Mouse (Mus musculus): ENCODE results near the gene 1700017B05Rik. TPM values are rescaled to one million over a fixed set of nuclear protein-coding genes. Genes with fewer than 3 reads are reported as not detected.

The 1700017B05Rik gene
- total RNA-seq, 1 experiment = 35.6 TPM

DNA sequence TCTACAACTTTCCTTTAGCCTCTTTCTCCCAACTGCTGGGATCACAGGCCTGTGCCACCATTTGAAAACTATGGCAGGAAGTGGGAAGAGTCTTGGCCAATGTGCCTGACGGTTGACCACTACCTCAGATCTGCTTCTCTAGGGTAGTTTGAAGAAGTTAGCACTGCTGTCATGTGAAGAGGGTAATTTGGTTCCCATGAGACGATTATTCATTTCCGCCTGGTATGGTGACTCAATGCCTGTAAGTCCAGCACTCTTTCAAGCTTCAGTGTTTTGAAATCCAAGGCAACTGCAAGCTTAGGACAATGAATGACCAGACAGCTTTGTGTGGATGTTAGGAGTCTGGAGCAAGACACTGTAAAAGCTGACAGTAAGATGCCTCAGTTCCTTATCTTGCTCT lies 28.6 kb downstream of the 1700017B05Rik start:
- Histone ChIP-seq H3K9ac (ENCODE audit: insufficient read depth, low read depth, low read length, poor library complexity, severe bottlenecking) (no peak overlapping the region), H3K4me1 (ENCODE audit: control insufficient read depth in 2 of 2, insufficient read depth in 2 of 2, low read length in 2 of 2, poor library complexity in 1 of 2) (no peaks in the 10 kb centered on the region), H3K36me3 (ENCODE audit: control insufficient read depth, insufficient read depth, low read length, poor library complexity, severe bottlenecking) (no peaks in the 10 kb centered on the region), H3K9me3 (ENCODE audit: control insufficient read depth, insufficient read depth, low read depth, low read length) (no peaks in the 10 kb centered on the region), H3K27ac (ENCODE audit: insufficient read depth, low read depth, low read length, poor library complexity, severe bottlenecking) (no peak overlapping the region), H3K4me3 (ENCODE audit: insufficient read depth in 1 of 2, low read depth in 1 of 2, low read length in 2 of 2, poor library complexity in 1 of 2, severe bottlenecking in 1 of 2) (no peak overlapping the region)
- TF ChIP-seq ZC3H11A (IDR thresholded peaks at IDR 0.05; ENCODE audit: borderline replicate concordance, low read depth, low read length) (no peak), HCFC1 (IDR thresholded peaks at IDR 0.05; ENCODE audit: borderline replicate concordance, insufficient read depth, low read length) (no peak), CHD2 (IDR thresholded peaks at IDR 0.05; ENCODE audit: low read depth, low read length) (no peak), MAFK (IDR thresholded peaks at IDR 0.05; ENCODE audit: insufficient read depth, low read depth, low read length) (no peak), ZNF384 (IDR thresholded peaks at IDR 0.05; ENCODE audit: low read depth, low read length) (no peak)
- no peak for DNase-seq (ENCODE audit: low read depth, low spot score)
- in situ Hi-C loops (cut with MboI; ENCODE audit: low sequenced_read_pairs in 2 of 2, unreplicated experiment in 2 of 2) = no loop called here

DNA sequence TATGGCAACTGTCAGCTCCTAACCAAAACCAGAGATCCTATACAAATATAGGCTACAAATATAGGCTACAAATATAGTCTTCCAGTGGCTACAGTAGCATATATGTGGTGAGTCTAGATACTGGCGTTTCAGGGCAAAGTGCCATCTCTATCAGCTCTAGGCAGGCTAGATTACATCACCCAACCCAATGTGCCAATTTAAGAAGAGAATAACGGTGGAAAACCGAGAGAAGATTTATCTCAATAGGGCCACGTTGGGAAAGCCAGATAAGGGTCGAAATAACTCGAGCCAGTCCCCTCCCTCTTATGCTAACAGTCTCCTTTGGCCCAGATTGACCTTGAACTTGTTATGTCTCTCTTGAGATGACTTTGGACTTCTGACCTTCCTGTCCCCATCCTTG lies 29.3 kb downstream of the 1700017B05Rik start:
- Histone ChIP-seq H3K27ac (ENCODE audit: insufficient read depth, low read depth, low read length, poor library complexity, severe bottlenecking) (no peak overlapping the region), H3K9me3 (ENCODE audit: control insufficient read depth, insufficient read depth, low read depth, low read length) (no peaks in the 10 kb centered on the region), H3K4me1 (ENCODE audit: control insufficient read depth in 2 of 2, insufficient read depth in 2 of 2, low read length in 2 of 2, poor library complexity in 1 of 2) (no peaks in the 10 kb centered on the region), H3K36me3 (ENCODE audit: control insufficient read depth, insufficient read depth, low read length, poor library complexity, severe bottlenecking) (no peaks in the 10 kb centered on the region), H3K9ac (ENCODE audit: insufficient read depth, low read depth, low read length, poor library complexity, severe bottlenecking) (no peak overlapping the region), H3K4me3 (ENCODE audit: insufficient read depth in 1 of 2, low read depth in 1 of 2, low read length in 2 of 2, poor library complexity in 1 of 2, severe bottlenecking in 1 of 2) (no peak overlapping the region)
- no peak for DNase-seq (ENCODE audit: low read depth, low spot score)
- in situ Hi-C loops (cut with MboI; ENCODE audit: low sequenced_read_pairs in 2 of 2, unreplicated experiment in 2 of 2) = no loop called here
- TF ChIP-seq MAFK (IDR thresholded peaks at IDR 0.05; ENCODE audit: insufficient read depth, low read depth, low read length) = no peak
- no peak for TF ChIP-seq HCFC1 (IDR thresholded peaks at IDR 0.05; ENCODE audit: borderline replicate concordance, insufficient read depth, low read length)
- TF ChIP-seq CHD2 (IDR thresholded peaks at IDR 0.05; ENCODE audit: low read depth, low read length) = no peak
- TF ChIP-seq ZNF384 (IDR thresholded peaks at IDR 0.05; ENCODE audit: low read depth, low read length) = no peak
- TF ChIP-seq ZC3H11A (IDR thresholded peaks at IDR 0.05; ENCODE audit: borderline replicate concordance, low read depth, low read length) = no peak

- Histone ChIP-seq H3K9me3 (ENCODE audit: control insufficient read depth, insufficient read depth, low read depth, low read length) (no peaks in the 10 kb centered on the region), H3K4me3 (ENCODE audit: insufficient read depth in 1 of 2, low read depth in 1 of 2, low read length in 2 of 2, poor library complexity in 1 of 2, severe bottlenecking in 1 of 2) (no peak overlapping the region), H3K4me1 (ENCODE audit: control insufficient read depth in 2 of 2, insufficient read depth in 2 of 2, low read length in 2 of 2, poor library complexity in 1 of 2) (no peaks in the 10 kb centered on the region), H3K9ac (ENCODE audit: insufficient read depth, low read depth, low read length, poor library complexity, severe bottlenecking) (no peak overlapping the region), H3K36me3 (ENCODE audit: control insufficient read depth, insufficient read depth, low read length, poor library complexity, severe bottlenecking) (no peaks in the 10 kb centered on the region), H3K27ac (ENCODE audit: insufficient read depth, low read depth, low read length, poor library complexity, severe bottlenecking) (no peak overlapping the region)
- DNase-seq (ENCODE audit: low read depth, low spot score) = no peak
- TF ChIP-seq ZNF384 (IDR thresholded peaks at IDR 0.05; ENCODE audit: low read depth, low read length) = no peak
- TF ChIP-seq ZC3H11A (IDR thresholded peaks at IDR 0.05; ENCODE audit: borderline replicate concordance, low read depth, low read length) = no peak
- TF ChIP-seq CHD2 (IDR thresholded peaks at IDR 0.05; ENCODE audit: low read depth, low read length) = no peak
- no peak for TF ChIP-seq MAFK (IDR thresholded peaks at IDR 0.05; ENCODE audit: insufficient read depth, low read depth, low read length)
- in situ Hi-C loops (cut with MboI; ENCODE audit: low sequenced_read_pairs in 2 of 2, unreplicated experiment in 2 of 2) = no loop called here
Observed at GRCm38 (mm10) chr9:57232341-57232940, 30.0 kb downstream of the 1700017B05Rik start.

GRCm38 (mm10) chr9:57231536-57232255 lies 30.7 kb downstream of the 1700017B05Rik start:
- no peaks in the 10 kb centered on the region for H3K9me3 ChIP-seq (ENCODE audit: control insufficient read depth, insufficient read depth, low read depth, low read length)
- H3K9ac ChIP-seq (ENCODE audit: insufficient read depth, low read depth, low read length, poor library complexity, severe bottlenecking) = no peak overlapping the region
- no peak for DNase-seq (ENCODE audit: low read depth, low spot score)
- TF ChIP-seq ZC3H11A (IDR thresholded peaks at IDR 0.05; ENCODE audit: borderline replicate concordance, low read depth, low read length) (no peak), CHD2 (IDR thresholded peaks at IDR 0.05; ENCODE audit: low read depth, low read length) (no peak), ZNF384 (IDR thresholded peaks at IDR 0.05; ENCODE audit: low read depth, low read length) (no peak), MAFK (IDR thresholded peaks at IDR 0.05; ENCODE audit: insufficient read depth, low read depth, low read length) (no peak), HCFC1 (IDR thresholded peaks at IDR 0.05; ENCODE audit: borderline replicate concordance, insufficient read depth, low read length) (no peak)
- H3K36me3 ChIP-seq (ENCODE audit: control insufficient read depth, insufficient read depth, low read length, poor library complexity, severe bottlenecking) = no peaks in the 10 kb centered on the region
- no peak overlapping the region for H3K27ac ChIP-seq (ENCODE audit: insufficient read depth, low read depth, low read length, poor library complexity, severe bottlenecking)
- in situ Hi-C loops (cut with MboI; ENCODE audit: low sequenced_read_pairs in 2 of 2, unreplicated experiment in 2 of 2) = no loop called here
- no peaks in the 10 kb centered on the region for H3K4me1 ChIP-seq (ENCODE audit: control insufficient read depth in 2 of 2, insufficient read depth in 2 of 2, low read length in 2 of 2, poor library complexity in 1 of 2)
- H3K4me3 ChIP-seq (ENCODE audit: insufficient read depth in 1 of 2, low read depth in 1 of 2, low read length in 2 of 2, poor library complexity in 1 of 2, severe bottlenecking in 1 of 2) = no peak overlapping the region
